Mouse (Mus musculus) hindbrain, postnatal 0 days (tissue): Measurements from ENCODE around the gene Zbtb22. TPM values are rescaled to one million over a fixed set of nuclear protein-coding genes. Genes with fewer than 3 reads are reported as not detected.

Experiments
- ATAC-seq: fragments of 200-750 bp; cut with Nextera tagmentation; 2 replicates; pipeline ENCODE4 v1.8.0; 2017; ENCODE audit warnings: mild to moderate bottlenecking, moderate TSS enrichment, moderate library complexity
- DNase-seq: peaks from one replicate; pipeline ENCODE4 v3.0.0-alpha.2; 2015; ENCODE audit warnings: low spot score
- H3K27ac ChIP-seq: fragments of 300-500 bp; sonication (generic); 2 replicates; pipeline ENCODE4 v1.5.1; 2014; ENCODE audit warnings: mild to moderate bottlenecking
- H3K27me3 ChIP-seq: fragments of 300-500 bp; sonication (generic); 2 replicates; pipeline ENCODE4 v1.6.1; 2014; ENCODE audit warnings: low read length, mixed read lengths; ENCODE audit not compliant: insufficient read depth
- H3K36me3 ChIP-seq: fragments of 300-500 bp; sonication (generic); 2 replicates; pipeline ENCODE4 v1.6.1; 2014; ENCODE audit warnings: low read length, mixed read lengths; ENCODE audit not compliant: insufficient read depth
- H3K4me1 ChIP-seq: fragments of 300-500 bp; sonication (generic); 2 replicates; pipeline ENCODE4 v1.6.1; 2014; ENCODE audit warnings: antibody characterized with exemption, low read length, mixed read lengths; ENCODE audit not compliant: insufficient read depth
- H3K4me2 ChIP-seq: fragments of 300-500 bp; sonication (generic); 2 replicates; pipeline ENCODE4 v1.6.1; 2014; ENCODE audit warnings: low read depth, mild to moderate bottlenecking, low read length, moderate library complexity, mixed read lengths
- H3K4me3 ChIP-seq: fragments of 300-500 bp; sonication (generic); 2 replicates; pipeline ENCODE4 v1.5.1; 2014; ENCODE audit warnings: low read length
- H3K9ac ChIP-seq: fragments of 300-500 bp; sonication (generic); replicated peaks from 2 replicates; pipeline ENCODE4 v1.6.1; 2014; ENCODE audit warnings: mild to moderate bottlenecking, low read length, moderate library complexity, mixed read lengths
- H3K9me3 ChIP-seq: fragments of 300-500 bp; sonication (generic); 2 replicates; pipeline ENCODE4 v1.6.1; 2016; ENCODE audit warnings: low read length, mixed read lengths
- CTCF ChIP-seq: IDR thresholded peaks from 2 replicates; pipeline ENCODE4 v1.5.1; 2016; ENCODE audit warnings: antibody characterized with exemption, control low read depth, low read depth
- WGBS: fragments of 180-500 bp; shearing (Covaris S2); extraction: QIAGEN DNeasy Blood & Tissue Kit; methylation state at CpG from one replicate; pipeline ENCODE4 v1.1.7; 2014; 5-methylcytosine and 5-hydroxymethylcytosine counted together
- microRNA-seq, 2 experiments: library from miRNA; unstranded; fragments of <30 nt; microRNA quantifications; one replicate each; pipeline ENCODE4; 2016
- polyA plus RNA-seq: library from polyadenylated mRNA; unstranded; fragments of >200 nt; fragmentation: Nextera tagmentation; extraction: Ambion mirVana; gene quantifications from 2 replicates; pipeline ENCODE4 v1.2.1, GENCODE M21; 2015
- total RNA-seq: library from RNA; depleted of rRNA; stranded (reverse); fragments of >200 nt; gene quantifications from 2 replicates; pipeline ENCODE4 v1.2.3, GENCODE M21; 2014; rRNA removed

Zbtb22 gene
- total and polyA plus RNA-seq, 2 experiments from 2014 or later, result 23.0 to 58.5 TPM

DNA sequence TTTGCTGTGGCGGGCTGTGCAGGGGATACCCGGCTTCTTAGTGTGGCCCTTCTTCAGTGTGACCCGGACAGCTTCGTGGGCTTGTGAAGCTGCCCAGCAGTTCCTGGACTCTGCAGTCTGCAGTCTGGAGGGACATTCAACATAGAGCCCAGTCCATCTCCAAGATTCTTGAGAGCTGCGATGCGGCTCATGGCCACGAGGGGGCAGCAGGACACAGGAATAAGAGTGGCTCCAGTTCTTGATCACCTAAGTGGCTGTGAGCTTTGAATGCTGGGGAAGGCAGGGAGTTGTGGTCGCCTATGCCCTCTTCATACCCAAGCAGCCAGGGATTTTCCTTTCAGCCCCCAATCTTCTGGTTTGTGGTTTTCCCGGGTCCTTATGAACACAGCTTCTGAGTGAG lies 52.8 kb downstream of the Zbtb22 start:
- no peak overlapping the region for H3K9ac ChIP-seq
- H3K27me3 ChIP-seq, result no peaks in the 10 kb centered on the region
- peak; percentile 95 for TF ChIP-seq CTCF
- H3K9me3 ChIP-seq, result no peaks in the 10 kb centered on the region
- ATAC-seq (peak; percentile 85), DNase-seq (peak; percentile 89)
- H3K4me2 ChIP-seq, result no peak overlapping the region
- no peak overlapping the region for H3K4me3 ChIP-seq
- no peaks in the 10 kb centered on the region for H3K4me1 ChIP-seq
- no peak overlapping the region for H3K27ac ChIP-seq
- 4% methylated on average over 9 of the region's 9 CpGs for WGBS
- H3K36me3 ChIP-seq, result peaks cover 20% of the 10 kb centered on the region; the same call in 1 of the 2 replicates

Small RNA genes lying within 50 kb of the gene (microRNA-seq; reads per million reads assigned to microRNA genes)
- 0 reads per million in 2 experiments for gene Gm27740

Other genes starting within 250 kb of the Zbtb22 start
- gene Hnrnpm, start 229.0 kb upstream of the Zbtb22 start, total RNA-seq, result 49.2 and 55.7 TPM in 2 replicates
- 124 and 133 TPM in 2 replicates for gene Hnrnpm, start 229.0 kb upstream of the Zbtb22 start, polyA plus RNA-seq
- 118 and 137 TPM in 2 replicates for gene March2, start 197.2 kb upstream of the Zbtb22 start, total RNA-seq
- 73.8 and 77.1 TPM in 2 replicates for gene March2, start 197.2 kb upstream of the Zbtb22 start, polyA plus RNA-seq
- 123 and 163 TPM in 2 replicates for gene Rab11b, start 155.4 kb upstream of the Zbtb22 start, total RNA-seq
- 546 and 583 TPM in 2 replicates for gene Rab11b, start 155.4 kb upstream of the Zbtb22 start, polyA plus RNA-seq
- gene Angptl4, start 134.1 kb upstream of the Zbtb22 start, total RNA-seq, result 24.0 and 24.7 TPM in 2 replicates
- gene Angptl4, start 134.1 kb upstream of the Zbtb22 start, polyA plus RNA-seq, result 31.9 and 37.5 TPM in 2 replicates
- gene Kank3, start 105.4 kb upstream of the Zbtb22 start, total RNA-seq, result 33.5 and 57.2 TPM in 2 replicates
- gene Kank3, start 105.4 kb upstream of the Zbtb22 start, polyA plus RNA-seq, result 44.1 and 47.9 TPM in 2 replicates
- 117 and 293 TPM in 2 replicates for gene Rps28, start 91.3 kb upstream of the Zbtb22 start, total RNA-seq
- gene Rps28, start 91.3 kb upstream of the Zbtb22 start, polyA plus RNA-seq, result 609 and 617 TPM in 2 replicates
- gene Ndufa7, start 91.3 kb upstream of the Zbtb22 start, total RNA-seq, result 289 and 356 TPM in 2 replicates
- gene Ndufa7, start 91.3 kb upstream of the Zbtb22 start, polyA plus RNA-seq, result 562 and 577 TPM in 2 replicates
- 25.1 and 26.0 TPM in 2 replicates for gene Cd320, start 72.8 kb upstream of the Zbtb22 start, total RNA-seq
- gene Cd320, start 72.8 kb upstream of the Zbtb22 start, polyA plus RNA-seq, result 55.7 and 58.6 TPM in 2 replicates
- not detected in 2 replicates for gene Gm7029, start 42.1 kb upstream of the Zbtb22 start, total RNA-seq
- not detected in 2 replicates for gene Gm7029, start 42.1 kb upstream of the Zbtb22 start, polyA plus RNA-seq
- 5.8 and 9.9 TPM in 2 replicates for gene Kifc1, start 25.2 kb upstream of the Zbtb22 start, total RNA-seq
- gene Kifc1, start 25.2 kb upstream of the Zbtb22 start, polyA plus RNA-seq, result 2.0 and 3.2 TPM in 2 replicates
- 1.3 TPM in 1 of 2 replicates, not detected in the other for gene Platr17, start 10.8 kb upstream of the Zbtb22 start, total RNA-seq
- 0.88 and 1.2 TPM in 2 replicates for gene Platr17, start 10.8 kb upstream of the Zbtb22 start, polyA plus RNA-seq
- 52.1 and 58.4 TPM in 2 replicates for gene Daxx, start 6.5 kb upstream of the Zbtb22 start, total RNA-seq
- 39.0 and 41.9 TPM in 2 replicates for gene Daxx, start 6.5 kb upstream of the Zbtb22 start, polyA plus RNA-seq
- gene Tapbp, start within 50 bp of the Zbtb22 start, total RNA-seq, result 41.5 and 61.8 TPM in 2 replicates
- 39.1 and 40.2 TPM in 2 replicates for gene Tapbp, start within 50 bp of the Zbtb22 start, polyA plus RNA-seq
- gene Rgl2, start 13.6 kb downstream of the Zbtb22 start, total RNA-seq, result 91.4 and 116 TPM in 2 replicates
- 36.1 and 36.8 TPM in 2 replicates for gene Rgl2, start 13.6 kb downstream of the Zbtb22 start, polyA plus RNA-seq
- gene Pfdn6, start 24.4 kb downstream of the Zbtb22 start, total RNA-seq, result 25.2 and 43.1 TPM in 2 replicates
- gene Pfdn6, start 24.4 kb downstream of the Zbtb22 start, polyA plus RNA-seq, result 168 and 195 TPM in 2 replicates
- gene Wdr46, start 24.8 kb downstream of the Zbtb22 start, total RNA-seq, result 16.6 and 16.8 TPM in 2 replicates
- 16.7 and 17.9 TPM in 2 replicates for gene Wdr46, start 24.8 kb downstream of the Zbtb22 start, polyA plus RNA-seq
- gene B3galt4, start 35.6 kb downstream of the Zbtb22 start, total RNA-seq, result 8.9 and 12.3 TPM in 2 replicates
- gene B3galt4, start 35.6 kb downstream of the Zbtb22 start, polyA plus RNA-seq, result 10.7 and 11.6 TPM in 2 replicates
- gene Vps52, start 39.9 kb downstream of the Zbtb22 start, total RNA-seq, result 55.6 and 57.4 TPM in 2 replicates
- 62.1 and 63.2 TPM in 2 replicates for gene Vps52, start 39.9 kb downstream of the Zbtb22 start, polyA plus RNA-seq
- 1,180 and 1,309 TPM in 2 replicates for gene Rps18, start 40.1 kb downstream of the Zbtb22 start, total RNA-seq
- 904 and 918 TPM in 2 replicates for gene Rps18, start 40.1 kb downstream of the Zbtb22 start, polyA plus RNA-seq
- 21.6 and 33.2 TPM in 2 replicates for gene H2-K1, start 84.4 kb downstream of the Zbtb22 start, total RNA-seq
- gene H2-K1, start 84.4 kb downstream of the Zbtb22 start, polyA plus RNA-seq, result 23.9 and 26.2 TPM in 2 replicates
- gene Ring1, start 108.8 kb downstream of the Zbtb22 start, total RNA-seq, result 19.1 and 22.1 TPM in 2 replicates
- 19.2 and 20.0 TPM in 2 replicates for gene Ring1, start 108.8 kb downstream of the Zbtb22 start, polyA plus RNA-seq
- gene H2-Ke6, start 112.2 kb downstream of the Zbtb22 start, total RNA-seq, result 78.3 and 87.4 TPM in 2 replicates
- gene H2-Ke6, start 112.2 kb downstream of the Zbtb22 start, polyA plus RNA-seq, result 74.9 and 78.9 TPM in 2 replicates
- gene Slc39a7, start 115.8 kb downstream of the Zbtb22 start, total RNA-seq, result 188 and 250 TPM in 2 replicates
- gene Slc39a7, start 115.8 kb downstream of the Zbtb22 start, polyA plus RNA-seq, result 148 and 150 TPM in 2 replicates
- 51.5 and 64.8 TPM in 2 replicates for gene Rxrb, start 115.9 kb downstream of the Zbtb22 start, total RNA-seq
- 48.7 and 49.2 TPM in 2 replicates for gene Rxrb, start 115.9 kb downstream of the Zbtb22 start, polyA plus RNA-seq
- gene Col11a2, start 123.5 kb downstream of the Zbtb22 start, total RNA-seq, result 12.1 and 16.7 TPM in 2 replicates
- 5.4 TPM in 2 replicates for gene Col11a2, start 123.5 kb downstream of the Zbtb22 start, polyA plus RNA-seq
- not detected in 2 replicates for gene H2-Oa, start 176.4 kb downstream of the Zbtb22 start, total RNA-seq
- gene H2-Oa, start 176.4 kb downstream of the Zbtb22 start, polyA plus RNA-seq, result 0.23 and 0.31 TPM in 2 replicates
- 30.9 and 31.3 TPM in 2 replicates for gene H2-DMa, start 203.6 kb downstream of the Zbtb22 start, total RNA-seq
- gene H2-DMa, start 203.6 kb downstream of the Zbtb22 start, polyA plus RNA-seq, result 23.5 and 24.1 TPM in 2 replicates
- 180 and 195 TPM in 2 replicates for gene Brd2, start 206.7 kb downstream of the Zbtb22 start, total RNA-seq
- gene Brd2, start 206.7 kb downstream of the Zbtb22 start, polyA plus RNA-seq, result 101 and 108 TPM in 2 replicates
- 0.16 TPM in 1 of 2 replicates, not detected in the other for gene H2-DMb2, start 227.4 kb downstream of the Zbtb22 start, total RNA-seq
- 0.58 and 0.59 TPM in 2 replicates for gene H2-DMb2, start 227.4 kb downstream of the Zbtb22 start, polyA plus RNA-seq
- 1.8 and 3.0 TPM in 2 replicates for gene H2-DMb1, start 237.2 kb downstream of the Zbtb22 start, total RNA-seq
- 1.4 and 1.8 TPM in 2 replicates for gene H2-DMb1, start 237.2 kb downstream of the Zbtb22 start, polyA plus RNA-seq